Mouse (Mus musculus) embryonic facial prominence, embryonic 14.5 days (tissue): ENCODE measurements at regions not wholly inside any gene's neighbourhood (a gene's known extent, or its start where the extent isn't known, plus 50 kb on each side); places are given as distances from the start of the nearest gene placed in this dataset.
A peak's percentile ranks its signal among the peaks of the same experiment; 100 is the strongest.

Experiments used
- ATAC-seq: fragments of 200-750 bp; cut with Nextera tagmentation; 2 replicates; pipeline ENCODE4 v1.8.0; 2017; ENCODE audit warnings: low read depth, moderate number of reproducible peaks, moderate TSS enrichment
- DNase-seq: peaks from one replicate; pipeline ENCODE4 v3.0.0-alpha.2; 2015; ENCODE audit warnings: low spot score
- H3K27ac ChIP-seq: fragments of 300-500 bp; sonication (generic); replicated peaks from 2 replicates; pipeline ENCODE4 v1.5.1; 2014; ENCODE audit warnings: low read depth, mild to moderate bottlenecking, low read length, moderate library complexity
- H3K27me3 ChIP-seq: fragments of 300-500 bp; sonication (generic); replicated peaks from 2 replicates; pipeline ENCODE4 v1.6.1; 2014; ENCODE audit warnings: low read length; ENCODE audit not compliant: control insufficient read depth, insufficient read depth
- H3K36me3 ChIP-seq: fragments of 300-500 bp; sonication (generic); 2 replicates; pipeline ENCODE4 v1.6.1; 2014; ENCODE audit warnings: low read length, mixed read lengths; ENCODE audit not compliant: control insufficient read depth, insufficient read depth
- H3K4me1 ChIP-seq: fragments of 300-500 bp; sonication (generic); 2 replicates; pipeline ENCODE4 v1.6.1; 2014; ENCODE audit warnings: antibody characterized with exemption, low read length; ENCODE audit not compliant: control insufficient read depth, insufficient read depth
- H3K4me2 ChIP-seq: fragments of 300-500 bp; sonication (generic); 2 replicates; pipeline ENCODE4 v1.6.1; 2014; ENCODE audit warnings: low read depth, mild to moderate bottlenecking, low read length, moderate library complexity, mixed read lengths
- H3K4me3 ChIP-seq: fragments of 300-500 bp; sonication (generic); 2 replicates; pipeline ENCODE4 v1.5.1; 2014; ENCODE audit warnings: low read depth, mild to moderate bottlenecking, low read length
- H3K9ac ChIP-seq: fragments of 300-500 bp; sonication (generic); 2 replicates; pipeline ENCODE4 v1.6.1; 2014; ENCODE audit warnings: low read depth, mild to moderate bottlenecking, low read length, moderate library complexity, mixed read lengths
- H3K9me3 ChIP-seq: fragments of 300-500 bp; sonication (generic); 2 replicates; pipeline ENCODE4 v1.6.1; 2016; ENCODE audit warnings: low read length; ENCODE audit not compliant: control insufficient read depth
- WGBS: fragments of 180-500 bp; shearing (Covaris S2); extraction: QIAGEN DNeasy Blood & Tissue Kit; methylation state at CpG from one replicate; pipeline ENCODE4 v1.1.7; 2014; 5-methylcytosine and 5-hydroxymethylcytosine counted together

- ATAC-seq (no peak), DNase-seq (no peak)
- H3K9ac ChIP-seq, result no peak overlapping the region
- WGBS, result 61% methylated on average over 9 of the region's 9 CpGs
- no peaks in the 10 kb centered on the region for H3K4me1 ChIP-seq
- H3K27ac ChIP-seq, result no peak overlapping the region
- no peaks in the 10 kb centered on the region for H3K27me3 ChIP-seq
- H3K9me3 ChIP-seq, result no peaks in the 10 kb centered on the region
- no peaks in the 10 kb centered on the region for H3K36me3 ChIP-seq
- H3K4me2 ChIP-seq, result no peak overlapping the region
- H3K4me3 ChIP-seq, result no peak overlapping the region
These were observed 219.1 kb downstream of the Tshz3 start for GRCm38 (mm10) chr7:36917011-36917410.

- no peaks in the 10 kb centered on the region for H3K27me3 ChIP-seq
- ATAC-seq (no peak), DNase-seq (no peak)
- H3K36me3 ChIP-seq, result no peaks in the 10 kb centered on the region
- H3K9ac ChIP-seq, result no peak overlapping the region
- H3K4me3 ChIP-seq, result no peak overlapping the region
- no peak overlapping the region for H3K4me2 ChIP-seq
- H3K27ac ChIP-seq, result no peak overlapping the region
- H3K9me3 ChIP-seq, result no peaks in the 10 kb centered on the region
- WGBS, result 76% methylated on average over 4 of the region's 4 CpGs
- H3K4me1 ChIP-seq, result no peaks in the 10 kb centered on the region
These were observed 221.5 kb downstream of the Tshz3 start for GRCm38 (mm10) chr7:36919413-36919812.

- Histone ChIP-seq H3K4me2 (no peak overlapping the region), H3K4me3 (no peak overlapping the region), H3K27me3 (no peaks in the 10 kb centered on the region), H3K4me1 (no peaks in the 10 kb centered on the region), H3K9me3 (no peaks in the 10 kb centered on the region), H3K36me3 (no peaks in the 10 kb centered on the region), H3K27ac (no peak overlapping the region), H3K9ac (no peak overlapping the region)
- DNase-seq (no peak), ATAC-seq (no peak)
- WGBS, result 80% methylated on average over 14 of the region's 14 CpGs
These were observed 223.1 kb downstream of the Tshz3 start for GRCm38 (mm10) chr7:36921003-36921402.

GRCm38 (mm10) chr7:36933490-36933889 lies 235.6 kb downstream of the Tshz3 start:
- Histone ChIP-seq H3K27ac (no peak overlapping the region), H3K4me1 (no peaks in the 10 kb centered on the region), H3K36me3 (no peaks in the 10 kb centered on the region), H3K27me3 (no peaks in the 10 kb centered on the region), H3K4me2 (no peak overlapping the region), H3K9ac (no peak overlapping the region), H3K9me3 (no peaks in the 10 kb centered on the region), H3K4me3 (no peak overlapping the region)
- no peak for DNase-seq
- 51% methylated on average over 3 of the region's 4 CpGs for WGBS
- ATAC-seq, result no peak

- Histone ChIP-seq H3K9ac (0 out of 2 replicates have a peak overlapping the region, but pooled peaks have one; percentile 17), H3K4me1 (peaks cover 4% of the 10 kb centered on the region; the same call in 1 of the 2 replicates), H3K9me3 (no peaks in the 10 kb centered on the region), H3K4me2 (peak overlapping the region; percentile 35), H3K4me3 (no peak overlapping the region), H3K36me3 (no peaks in the 10 kb centered on the region), H3K27ac (no peak overlapping the region), H3K27me3 (no peaks in the 10 kb centered on the region)
- peak; percentile 64 for DNase-seq
- no peak for ATAC-seq
- WGBS, result 55% methylated on average over 21 of the region's 21 CpGs
These were observed 237.1 kb downstream of the Tshz3 start for GRCm38 (mm10) chr7:36934792-36935555.

- Histone ChIP-seq H3K36me3 (no peaks in the 10 kb centered on the region), H3K4me1 (peaks cover 4% of the 10 kb centered on the region; the same call in 1 of the 2 replicates), H3K27ac (no peak overlapping the region), H3K9me3 (no peaks in the 10 kb centered on the region), H3K4me3 (no peak overlapping the region), H3K9ac (no peak overlapping the region), H3K4me2 (no peak overlapping the region), H3K27me3 (no peaks in the 10 kb centered on the region)
- no peak for DNase-seq
- 72% methylated on average over 10 of the region's 10 CpGs for WGBS
- no peak for ATAC-seq
These were observed 242.7 kb downstream of the Tshz3 start for GRCm38 (mm10) chr7:36940611-36941010.

GRCm38 (mm10) chr7:36945024-36945815 lies 247.3 kb downstream of the Tshz3 start:
- Histone ChIP-seq H3K27me3 (no peaks in the 10 kb centered on the region), H3K27ac (no peak overlapping the region), H3K4me2 (no peak overlapping the region), H3K4me1 (no peaks in the 10 kb centered on the region), H3K9me3 (no peaks in the 10 kb centered on the region), H3K9ac (no peak overlapping the region), H3K36me3 (no peaks in the 10 kb centered on the region), H3K4me3 (no peak overlapping the region)
- DNase-seq (peak; percentile 59), ATAC-seq (peak; percentile 79; the same call in 1 of the 2 replicates)
- 61% methylated on average over 14 of the region's 14 CpGs for WGBS

GRCm38 (mm10) chr7:36949511-36949910 lies 251.6 kb downstream of the Tshz3 start:
- ATAC-seq (no peak), DNase-seq (no peak)
- H3K36me3 ChIP-seq, result no peaks in the 10 kb centered on the region
- no peak overlapping the region for H3K4me3 ChIP-seq
- H3K4me1 ChIP-seq, result no peaks in the 10 kb centered on the region
- no peak overlapping the region for H3K4me2 ChIP-seq
- no peak overlapping the region for H3K27ac ChIP-seq
- no peaks in the 10 kb centered on the region for H3K27me3 ChIP-seq
- 61% methylated on average over 10 of the region's 10 CpGs for WGBS
- no peak overlapping the region for H3K9ac ChIP-seq
- H3K9me3 ChIP-seq, result no peaks in the 10 kb centered on the region
